Mouse (Mus musculus) mature B cell (primary cell): ENCODE data around the gene Prrc2b.

Source experiments
- in situ Hi-C: fragments of 300-500 bp; cut with MboI; formaldehyde crosslinking; loops from 2 replicates; pipeline ENCODE4 v1.14.3; 2019

Gene Prrc2b

DNA sequence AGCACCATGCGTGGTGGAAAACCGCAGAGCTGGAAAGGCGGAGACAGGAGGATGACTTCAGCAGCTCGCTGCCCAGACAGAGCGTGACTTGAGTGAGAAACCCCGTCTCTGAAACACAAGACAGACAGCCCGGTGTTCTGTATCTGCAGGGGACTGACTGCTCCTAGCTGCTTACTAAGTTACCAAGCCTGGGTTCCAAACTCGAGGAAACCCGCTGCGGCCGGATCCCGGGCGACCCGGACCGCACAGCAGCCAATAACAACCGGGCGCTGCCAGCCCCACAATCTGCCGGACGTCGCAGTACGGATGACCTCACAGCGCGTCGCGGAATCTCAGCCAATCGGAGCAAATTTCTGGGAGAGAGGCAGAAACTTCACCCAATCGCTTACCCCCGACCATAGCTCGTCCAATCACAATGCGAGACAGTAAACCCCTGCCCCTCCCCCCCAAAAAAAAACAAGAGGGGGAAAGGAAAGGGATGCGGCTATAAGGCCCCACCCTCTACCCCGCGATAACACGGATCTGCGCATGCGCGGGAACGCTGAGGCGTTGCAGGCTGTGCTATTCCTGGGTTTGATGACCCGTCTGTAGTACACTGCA lies 13.1 kb upstream of the Prrc2b start:
- in situ Hi-C loops = no loop called here

DNA sequence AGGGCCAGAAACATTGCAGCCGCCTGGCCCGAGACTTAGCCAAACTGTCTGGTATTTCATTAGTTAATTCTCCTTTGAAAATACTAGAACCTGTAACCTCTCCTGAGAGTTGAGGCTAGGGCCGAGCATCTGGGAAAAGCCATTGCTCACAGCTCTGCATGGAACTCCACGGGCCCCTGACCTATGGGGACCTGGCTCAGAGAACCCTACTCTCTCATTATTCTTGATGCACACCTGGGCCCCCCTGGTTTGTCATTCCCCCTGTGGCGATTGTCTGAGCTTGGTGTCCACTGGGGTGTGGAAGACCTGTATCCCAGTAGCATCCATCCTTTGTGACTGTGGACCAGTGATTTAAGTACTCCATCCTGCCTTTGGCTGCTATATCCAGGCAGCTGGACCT lies 11.5 kb upstream of the Prrc2b start:
- in situ Hi-C loops = no loop called here

DNA sequence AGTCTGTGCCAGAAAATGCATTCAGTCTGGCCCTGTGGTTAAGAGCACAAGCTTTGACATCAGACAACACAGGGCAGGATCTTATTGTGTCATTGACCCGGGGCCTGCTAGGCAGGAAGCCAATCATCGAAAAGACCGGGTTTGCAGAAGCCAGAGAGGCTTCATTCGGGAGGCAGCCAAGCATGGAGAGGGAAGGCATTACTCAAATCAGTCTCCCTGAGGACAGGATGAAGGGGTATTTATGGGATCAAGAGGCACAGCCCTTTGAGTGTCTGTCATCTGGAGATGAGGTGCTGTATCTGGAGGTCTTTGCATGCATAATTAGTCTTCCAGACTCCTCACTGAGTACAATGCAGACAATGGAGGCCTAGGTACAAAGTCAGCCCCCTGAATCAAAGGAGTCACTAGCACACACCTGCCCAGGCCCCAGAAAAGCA lies 10.4 kb upstream of the Prrc2b start:
- in situ Hi-C loops = no loop called here

DNA sequence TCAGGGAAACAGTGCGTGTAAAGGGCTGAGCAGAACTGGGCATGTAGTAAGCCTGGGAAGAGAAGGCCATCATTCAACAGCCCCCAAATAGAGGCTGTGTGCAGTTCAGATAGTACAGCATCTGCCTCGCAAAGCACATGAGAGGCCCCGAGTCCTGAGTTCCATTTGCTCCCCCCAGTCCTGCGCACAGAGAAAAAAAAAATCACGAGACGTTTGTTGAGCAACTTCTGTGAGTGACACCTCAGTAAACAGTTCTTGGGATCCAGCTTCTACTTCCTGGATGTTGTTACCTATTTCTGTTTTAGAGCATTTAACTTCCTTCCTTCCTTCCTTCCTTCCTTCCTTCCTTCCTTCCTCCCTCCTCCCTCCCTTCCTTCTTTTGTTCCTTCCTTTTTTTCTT lies 9.3 kb upstream of the Prrc2b start:
- in situ Hi-C loops = no loop called here

DNA sequence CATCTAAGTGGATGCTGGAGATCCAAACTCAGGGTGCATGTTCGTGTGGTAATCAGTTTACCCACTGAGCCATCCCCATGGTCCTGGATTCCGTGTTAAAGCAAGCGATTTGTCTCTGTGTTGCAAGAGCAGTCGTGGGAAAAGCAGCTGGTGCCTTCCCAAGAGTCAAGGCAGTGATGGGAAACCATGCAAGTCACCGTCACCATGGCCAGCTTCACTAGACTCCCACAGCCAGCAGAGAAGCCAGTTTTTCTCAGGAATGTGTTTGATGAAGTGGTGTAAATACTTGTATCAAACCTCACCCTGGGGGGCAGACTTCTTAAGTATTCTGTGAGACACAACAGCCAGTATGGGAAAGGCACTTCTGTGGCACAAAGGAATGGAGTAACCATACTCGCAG lies 8.5 kb upstream of the Prrc2b start:
- in situ Hi-C loops = no loop called here

DNA sequence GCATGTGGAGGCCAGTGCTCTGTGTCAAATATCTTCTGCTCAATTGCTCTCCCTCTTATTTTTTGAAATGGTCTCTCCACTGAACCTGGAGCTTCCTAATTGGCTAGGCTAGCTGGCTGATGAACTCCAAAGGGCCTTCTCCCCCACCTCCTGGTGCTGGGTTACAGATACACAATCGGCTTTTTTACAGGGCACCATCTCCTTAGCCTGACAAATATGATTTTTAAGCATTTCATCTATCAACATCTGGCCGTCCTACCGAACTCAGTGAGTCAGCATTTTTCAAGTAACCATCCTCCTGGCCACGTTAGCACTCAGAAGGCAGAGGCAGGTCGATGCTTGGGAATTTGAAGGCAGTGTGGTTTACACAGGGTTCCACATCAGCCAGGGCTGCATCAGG lies 6.2 kb upstream of the Prrc2b start:
- in situ Hi-C loops = no loop called here

DNA sequence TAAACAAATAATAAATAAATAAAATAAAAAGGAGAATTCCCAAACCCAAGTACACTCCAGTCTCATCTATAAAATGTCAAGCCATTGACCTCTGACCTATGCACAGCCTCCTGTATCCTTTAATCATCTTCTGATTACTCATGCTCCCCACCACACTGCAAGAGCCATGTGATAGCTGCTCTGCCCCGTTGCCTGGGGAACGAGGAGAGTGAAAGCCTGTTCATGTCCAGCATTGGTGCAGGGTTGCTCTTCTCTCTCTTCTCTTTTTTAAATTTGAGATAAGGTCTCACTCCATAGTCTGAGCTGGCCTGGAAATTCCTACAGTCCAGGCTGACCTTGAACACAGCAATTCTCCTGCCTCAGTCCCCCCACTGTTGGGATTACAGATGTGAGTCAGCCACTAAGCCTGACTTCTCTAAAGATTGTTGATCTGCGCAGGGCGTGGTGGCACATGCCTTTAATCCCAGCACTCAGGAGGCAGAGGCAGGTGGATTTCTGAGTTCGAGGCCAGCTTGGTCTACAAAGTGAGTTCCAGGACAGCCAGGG lies 4.2 kb upstream of the Prrc2b start:
- in situ Hi-C loops = no loop called here

DNA sequence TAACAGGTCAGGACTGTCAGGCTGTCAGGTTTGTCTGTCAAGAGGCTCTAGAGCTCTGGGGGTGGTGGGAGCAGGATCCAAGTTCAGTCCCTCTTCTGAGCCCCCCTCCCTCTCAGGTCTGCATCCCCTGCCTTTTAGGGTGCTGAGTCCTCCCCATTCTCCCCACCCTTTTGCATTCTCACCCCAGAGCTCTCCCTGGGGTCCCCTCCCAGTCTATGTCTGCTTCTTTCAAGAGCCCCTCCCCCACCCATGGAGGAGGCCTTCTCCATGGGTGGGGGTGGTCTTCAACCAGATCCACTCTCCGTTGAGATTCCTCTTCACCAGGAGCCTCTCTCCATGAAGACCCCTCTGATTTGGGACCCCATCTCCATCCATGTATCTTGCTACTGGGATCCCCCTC lies 747 bp upstream of the Prrc2b start:
- in situ Hi-C loops = no loop called here

DNA sequence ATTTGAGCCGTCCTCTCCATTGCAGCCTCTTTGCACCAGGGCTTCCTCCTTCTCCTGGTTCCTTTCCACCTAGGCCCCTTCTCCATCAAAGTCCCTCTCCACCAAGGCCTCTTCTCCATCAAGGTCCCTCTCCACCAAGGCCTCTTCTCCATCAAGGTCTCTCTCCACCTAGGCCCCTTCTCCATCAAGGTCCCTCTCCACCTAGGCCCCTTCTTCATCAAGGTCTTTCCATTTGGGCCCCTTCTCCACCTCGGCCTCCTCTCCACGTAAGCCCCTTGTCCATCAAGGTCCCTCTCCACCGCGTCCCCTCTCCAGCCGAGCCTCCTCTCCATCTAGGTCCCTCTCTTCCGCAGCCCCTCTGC lies 339 bp upstream of the Prrc2b start:
- in situ Hi-C loops = no loop called here

DNA sequence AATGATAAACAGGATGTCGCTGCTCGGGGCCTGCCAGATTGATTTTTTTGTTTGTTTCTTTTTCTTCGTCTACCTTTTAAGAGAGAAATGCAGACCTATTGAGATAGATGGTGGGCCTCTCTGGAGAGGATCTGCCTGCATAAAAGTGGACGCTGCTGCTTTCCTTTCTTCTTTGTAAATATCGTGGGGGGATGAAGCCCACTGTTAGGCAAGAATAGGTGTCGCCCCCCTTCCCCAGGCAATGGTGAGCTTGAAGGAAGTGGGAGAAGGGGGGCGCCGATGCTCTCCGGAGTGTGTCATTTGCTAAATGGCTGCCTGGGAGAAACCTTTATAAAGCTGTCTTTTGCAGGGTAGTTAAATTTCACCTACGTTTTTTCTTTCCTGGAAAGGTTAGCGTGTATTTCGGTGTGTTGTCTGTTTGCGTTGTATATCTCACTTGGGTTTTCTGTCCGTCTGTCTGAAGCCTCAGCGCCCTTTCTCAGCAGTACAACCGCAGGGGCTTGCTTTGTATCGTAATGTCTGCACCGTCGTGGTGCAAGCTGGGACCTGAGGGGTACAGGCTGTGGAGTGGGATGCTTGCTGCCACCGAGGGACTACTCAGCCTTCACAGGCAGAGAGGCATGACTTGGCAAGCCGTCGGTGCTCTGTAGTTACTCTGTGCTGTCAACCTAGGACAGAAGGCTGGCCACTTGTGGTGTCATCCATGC lies 931 bp downstream of the Prrc2b start:
- in situ Hi-C loops = no loop called here

DNA sequence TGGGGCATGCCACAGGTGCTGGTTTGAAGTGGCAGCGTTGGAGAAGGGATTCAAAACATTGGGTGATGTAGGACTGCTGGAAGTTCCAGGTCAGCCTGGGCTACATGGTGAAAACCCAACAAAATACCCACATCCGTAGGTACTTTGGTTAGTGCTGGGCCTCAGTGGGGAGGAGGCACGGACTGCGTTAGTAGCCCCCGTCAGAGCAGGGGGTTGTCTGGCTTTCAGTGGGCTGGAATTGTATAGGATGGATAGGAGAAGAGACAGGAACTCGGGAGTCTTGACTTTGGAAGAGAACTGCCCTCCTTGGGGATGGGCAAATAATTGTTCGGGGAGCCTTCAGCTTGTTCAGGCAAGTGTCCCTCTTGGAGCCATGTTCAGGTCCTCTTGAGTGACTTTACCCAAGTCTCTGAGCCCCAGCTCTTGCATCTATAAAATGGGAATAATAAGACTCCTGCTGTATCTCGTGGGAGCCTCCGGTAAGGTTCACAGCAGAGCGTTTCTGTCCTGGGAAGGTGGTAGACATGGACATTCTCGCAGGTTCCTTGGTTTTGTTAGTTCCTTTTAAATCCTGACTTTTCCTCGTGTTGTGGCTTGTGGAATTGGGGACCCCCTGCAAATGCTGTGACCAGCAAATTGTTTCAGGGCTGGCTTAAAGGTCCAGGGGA lies 1.6 kb downstream of the Prrc2b start:
- in situ Hi-C loops = no loop called here

DNA sequence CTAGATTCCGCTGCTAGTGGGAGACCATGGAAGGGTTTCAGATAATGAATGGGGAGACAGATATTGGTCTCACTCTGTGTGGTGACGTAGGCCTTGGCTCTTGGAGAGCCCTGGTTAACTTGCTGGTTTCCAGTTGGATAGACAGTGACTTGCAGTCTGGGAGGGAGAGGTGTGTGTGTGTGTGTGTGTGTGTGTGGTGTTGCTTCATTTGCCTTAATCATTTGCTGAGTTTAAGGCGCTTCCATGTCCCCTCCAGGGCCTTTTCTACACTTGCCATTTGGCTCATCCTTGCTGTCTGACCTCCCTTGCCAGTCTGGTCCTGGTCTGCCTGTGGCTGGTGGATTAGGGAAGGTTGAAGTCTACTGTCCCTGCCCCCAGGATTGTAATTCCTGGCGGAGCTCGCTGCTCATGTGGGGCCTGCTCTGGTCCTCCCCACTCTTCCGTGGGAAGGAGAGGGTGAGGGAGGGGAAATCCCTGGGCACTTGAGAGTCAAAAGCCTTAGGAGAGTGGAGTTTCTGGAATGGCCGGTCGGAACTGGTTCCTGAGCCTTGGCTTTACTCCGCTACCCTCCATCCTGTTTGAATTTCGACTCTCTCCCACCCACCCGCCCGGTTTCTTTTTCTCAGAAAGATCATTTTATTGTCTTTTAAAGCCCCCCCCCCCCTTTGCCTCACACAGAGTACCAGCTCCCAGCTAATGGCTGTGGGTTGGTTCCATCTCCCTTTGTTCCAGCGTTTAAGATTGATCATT lies 2.3 kb downstream of the Prrc2b start:
- in situ Hi-C loops = no loop called here

DNA sequence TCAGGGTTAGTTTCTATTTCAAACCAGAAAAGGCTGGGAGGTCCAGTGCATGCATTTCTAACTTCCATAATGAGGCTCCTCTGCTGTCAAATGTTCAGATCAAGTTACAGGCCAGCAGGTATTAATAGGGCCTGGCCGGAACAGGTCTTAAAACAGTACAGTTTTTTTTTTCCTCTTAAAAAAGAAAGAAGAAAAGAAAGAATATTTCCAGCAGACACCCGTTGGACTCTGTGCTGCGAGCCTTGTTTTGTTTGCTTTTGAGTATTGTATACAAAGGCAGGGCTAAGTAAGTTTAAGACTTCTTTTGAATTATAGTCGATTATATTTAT lies 2.9 kb downstream of the Prrc2b start:
- in situ Hi-C loops = no loop called here

DNA sequence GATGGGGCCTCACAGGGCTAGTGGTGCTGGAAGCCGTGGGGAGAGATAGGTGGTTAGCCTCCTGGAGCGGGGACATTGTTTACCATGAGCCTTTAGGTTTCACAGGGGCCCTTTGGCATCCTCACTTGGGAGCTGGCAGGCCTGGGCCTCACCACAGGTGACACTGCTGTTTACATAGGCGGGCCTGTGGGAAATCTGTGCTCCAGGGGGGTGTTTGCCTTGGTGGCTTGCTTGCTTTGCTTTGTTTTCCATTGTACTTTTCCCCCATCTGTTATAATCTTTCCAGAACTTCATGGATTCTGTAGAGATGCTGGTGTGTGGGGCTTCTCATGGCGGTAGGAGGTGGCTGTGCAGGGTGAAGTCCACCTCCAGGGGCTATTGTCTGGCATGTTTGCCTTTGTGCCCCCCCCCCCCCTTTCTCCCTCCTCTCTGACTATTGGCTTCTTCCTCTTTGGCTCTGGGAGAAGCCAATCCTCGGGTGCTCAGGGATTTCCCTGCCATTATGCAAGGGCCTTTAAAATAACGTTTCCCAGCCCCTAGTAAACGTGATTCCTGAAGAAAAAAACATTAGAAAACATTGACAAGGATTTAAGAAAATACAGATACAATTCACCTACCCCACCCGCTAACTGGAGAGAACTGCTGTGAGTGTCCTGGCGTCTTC lies 3.6 kb downstream of the Prrc2b start:
- in situ Hi-C loops = no loop called here

DNA sequence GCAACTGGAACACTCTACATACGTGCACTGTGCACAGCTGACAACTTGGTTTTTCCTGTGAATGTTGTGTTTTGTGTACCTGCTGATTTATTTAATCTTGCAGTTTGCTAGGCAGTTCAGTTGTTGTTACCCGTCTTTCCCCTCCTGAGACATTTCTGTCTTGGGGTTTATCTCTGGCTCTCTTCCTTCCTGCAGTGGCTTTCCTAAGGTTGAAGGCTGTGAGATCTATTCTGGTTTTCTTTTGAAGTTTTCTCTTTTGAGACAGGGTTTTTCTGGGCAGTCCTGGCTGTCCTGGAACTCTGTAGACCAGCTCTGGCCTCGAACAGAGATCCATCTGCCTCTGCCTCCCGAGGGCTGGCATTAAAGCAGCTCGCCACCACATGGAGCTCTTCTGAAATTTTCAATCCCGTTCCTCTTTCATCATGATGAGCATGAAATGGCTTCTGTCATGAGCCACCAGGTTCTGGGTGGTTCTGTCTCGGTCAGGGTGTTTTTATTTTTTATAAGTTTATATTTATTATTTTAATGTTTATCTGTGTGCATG lies 4.2 kb downstream of the Prrc2b start:
- in situ Hi-C loops = no loop called here

DNA sequence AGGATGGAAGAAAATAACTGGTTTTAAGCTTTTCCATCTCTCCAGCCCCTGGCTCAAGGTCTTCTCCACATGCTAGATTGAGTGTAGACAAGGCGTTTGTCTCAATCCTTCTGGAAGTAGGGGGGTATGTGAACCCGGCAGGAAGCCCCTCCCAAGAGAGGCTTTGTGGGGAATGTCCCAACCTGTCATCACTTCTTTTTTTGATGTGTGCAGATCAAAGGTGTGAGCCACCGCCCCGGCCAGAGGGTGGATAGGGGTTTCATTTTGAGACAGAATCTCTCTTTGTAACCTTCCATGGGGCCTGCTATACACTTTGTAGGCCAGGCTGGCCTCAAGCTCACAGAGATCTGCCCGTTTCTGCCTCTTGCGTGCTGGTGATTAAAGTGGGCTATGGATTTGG lies 4.7 kb downstream of the Prrc2b start:
- in situ Hi-C loops = no loop called here

DNA sequence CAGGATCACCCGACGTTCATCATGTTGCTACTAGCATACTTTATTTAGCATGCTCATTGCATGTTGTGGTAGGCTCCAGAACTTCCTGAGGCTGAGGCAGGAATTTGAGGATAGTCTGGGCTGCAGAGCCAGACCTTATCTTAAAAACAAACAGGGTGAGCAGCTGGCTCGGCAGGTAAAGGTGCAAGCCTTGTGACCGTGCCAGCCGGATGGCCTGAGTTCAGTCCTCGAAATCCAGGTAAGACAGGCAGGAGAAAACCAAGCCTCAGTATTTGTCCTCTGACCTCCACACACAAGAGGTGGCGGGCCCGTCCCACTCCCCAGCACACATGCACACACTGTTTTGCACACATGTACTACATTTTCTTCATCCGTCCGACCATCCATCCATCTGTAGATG lies 5.8 kb downstream of the Prrc2b start:
- in situ Hi-C loops = no loop called here

DNA sequence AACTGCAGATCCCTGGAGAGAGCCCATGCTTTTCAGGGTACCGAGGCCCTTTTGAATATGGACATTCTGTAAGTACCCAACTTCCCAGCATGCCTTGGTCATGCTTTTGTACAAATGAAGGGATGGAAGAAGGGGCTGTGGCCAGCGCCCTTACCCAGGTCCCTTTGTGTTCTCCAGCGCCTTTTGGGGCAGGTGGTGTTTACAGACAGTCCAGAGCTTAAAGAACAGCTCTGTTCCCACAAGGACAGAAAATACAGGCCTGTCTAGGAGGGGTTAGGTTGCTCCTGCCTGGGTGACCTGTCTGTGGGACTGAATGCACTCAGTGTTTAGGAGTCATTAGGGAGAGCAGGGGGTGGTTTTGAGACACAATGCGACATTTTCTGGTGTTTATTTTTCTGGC lies 6.4 kb downstream of the Prrc2b start:
- in situ Hi-C loops = no loop called here

DNA sequence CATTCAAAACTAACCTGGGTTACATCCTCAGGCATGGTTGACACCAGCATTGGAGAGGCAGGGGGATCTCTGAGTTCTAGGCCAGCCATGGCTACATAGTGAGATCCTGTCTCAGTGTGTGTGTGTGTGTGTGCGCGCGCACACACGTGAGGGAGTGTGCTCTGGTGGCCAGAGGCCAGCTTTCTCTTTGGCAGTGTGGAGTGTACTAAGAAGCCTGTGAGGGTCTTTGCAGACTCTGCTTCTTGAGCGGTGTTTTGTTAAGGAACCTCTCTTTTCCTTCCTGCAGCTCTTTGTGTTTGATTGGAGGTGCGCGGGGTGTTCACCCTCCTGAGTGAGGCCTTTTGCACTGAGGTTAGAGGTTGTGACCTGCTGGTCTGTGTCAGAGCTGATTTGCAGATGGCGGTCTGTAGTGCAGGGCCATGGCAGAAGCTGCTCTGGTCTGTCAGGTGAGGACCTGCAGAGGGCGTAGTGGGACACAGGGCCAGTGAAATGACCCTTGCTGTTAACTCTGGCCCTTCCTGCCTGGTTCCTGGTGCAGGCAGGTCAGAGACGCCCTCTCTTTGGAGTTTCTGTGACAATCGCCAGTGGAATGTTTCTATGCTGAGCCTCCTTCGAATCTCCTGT lies 7.8 kb downstream of the Prrc2b start:
- in situ Hi-C loops = no loop called here

DNA sequence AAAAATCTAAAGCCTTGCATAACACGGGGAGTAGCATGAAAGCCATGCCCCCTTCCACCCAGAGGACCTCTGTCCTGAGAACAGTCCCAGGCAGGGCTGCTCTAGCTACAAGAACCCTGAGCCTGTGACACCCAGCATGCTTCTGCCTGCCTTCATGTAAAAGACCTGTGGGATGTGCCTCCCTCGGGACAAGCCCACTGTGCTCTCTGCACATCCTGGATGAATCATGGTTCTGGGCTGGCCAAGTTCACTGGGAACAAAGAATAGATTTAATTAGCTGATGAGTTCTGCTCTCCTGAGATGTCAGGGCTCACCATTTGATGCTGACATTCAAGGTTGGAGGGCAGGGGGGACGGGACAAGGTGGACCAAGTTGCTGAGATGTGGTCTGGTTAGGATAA lies 9.6 kb downstream of the Prrc2b start:
- in situ Hi-C loops = no loop called here

DNA sequence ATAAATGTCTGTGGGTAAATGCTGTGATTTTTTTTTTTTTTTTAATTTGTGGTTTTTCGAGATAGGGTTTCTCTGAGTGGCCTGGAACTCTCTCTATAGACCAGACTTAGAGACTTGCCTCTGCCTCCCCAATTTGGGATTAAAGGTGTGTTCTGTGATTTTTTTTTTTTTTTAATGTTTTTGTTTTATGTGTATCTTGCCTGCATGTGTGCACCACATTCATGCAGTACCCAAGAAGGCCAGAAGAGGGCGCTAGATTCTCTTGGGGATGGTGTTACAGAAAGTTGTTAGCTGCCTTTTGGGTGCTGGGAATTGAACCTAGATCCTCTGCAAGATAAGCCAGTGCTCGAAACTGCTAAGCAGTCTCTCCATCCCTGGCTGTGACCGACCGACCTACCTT lies 10.1 kb downstream of the Prrc2b start:
- in situ Hi-C loops = no loop called here
